Mouse (Mus musculus): ENCODE data around the gene Dhx8.

Dhx8 gene

GRCm38 (mm10) chr11:101732518-101733440 is at the start of gene Dhx8:
Gene Dhx8, plus strand, starts transcription at chr11:101732919.
- peak; percentile 99 for DNase-seq

- peak; percentile 69 to 75 for DNase-seq
Observed at GRCm38 (mm10) chr11:101687351-101688301, 45.1 kb upstream of the Dhx8 start.

- peak in 1 of 2 experiments; percentile 19 for DNase-seq
Observed at GRCm38 (mm10) chr11:101689701-101690113, 43.0 kb upstream of the Dhx8 start.

GRCm38 (mm10) chr11:101690326-101690725 is 42.4 kb upstream of the Dhx8 start:
- no peak for DNase-seq

- DNase-seq = peak; percentile 53 to 65
Observed at GRCm38 (mm10) chr11:101695906-101696661, 36.6 kb upstream of the Dhx8 start.

GRCm38 (mm10) chr11:101697156-101697861 is 35.4 kb upstream of the Dhx8 start:
- no peak for DNase-seq

- no peak for DNase-seq
Observed at GRCm38 (mm10) chr11:101698114-101698513, 34.6 kb upstream of the Dhx8 start.

- no peak for DNase-seq
Observed at GRCm38 (mm10) chr11:101699556-101699955, 33.2 kb upstream of the Dhx8 start.

GRCm38 (mm10) chr11:101699991-101700390 is 32.7 kb upstream of the Dhx8 start:
- DNase-seq = peak; percentile 53 to 61

GRCm38 (mm10) chr11:101700446-101700845 is 32.3 kb upstream of the Dhx8 start:
- peak; percentile 53 to 62 for DNase-seq

GRCm38 (mm10) chr11:101704081-101704480 is 28.6 kb upstream of the Dhx8 start:
- DNase-seq = no peak

GRCm38 (mm10) chr11:101706764-101707448 is 25.8 kb upstream of the Dhx8 start:
- no peak for DNase-seq

- DNase-seq = no peak
Observed at GRCm38 (mm10) chr11:101708482-101708881, 24.2 kb upstream of the Dhx8 start.

- no peak for DNase-seq
Observed at GRCm38 (mm10) chr11:101712811-101713210, 19.9 kb upstream of the Dhx8 start.

- no peak for DNase-seq
Observed at GRCm38 (mm10) chr11:101714012-101714411, 18.7 kb upstream of the Dhx8 start.

- peak; percentile 39 to 60 for DNase-seq
Observed at GRCm38 (mm10) chr11:101718324-101718723, 14.4 kb upstream of the Dhx8 start.

GRCm38 (mm10) chr11:101719986-101720520 is 12.7 kb upstream of the Dhx8 start:
- DNase-seq = no peak

- DNase-seq = no peak
Observed at GRCm38 (mm10) chr11:101725043-101725442, 7.7 kb upstream of the Dhx8 start.

GRCm38 (mm10) chr11:101726765-101727164 is 6.0 kb upstream of the Dhx8 start:
- no peak for DNase-seq

- DNase-seq = no peak
Observed at GRCm38 (mm10) chr11:101729308-101729707, 3.4 kb upstream of the Dhx8 start.

GRCm38 (mm10) chr11:101733596-101733995 is 877 bp downstream of the Dhx8 start:
- no peak for DNase-seq

Measured in cerebellum, postnatal 14 days (tissue).